Mouse (Mus musculus) liver, embryonic 14.5 days (tissue): Measurements from ENCODE around the gene Proca1. TPM values are rescaled to one million over a fixed set of nuclear protein-coding genes. Genes with fewer than 3 reads are reported as not detected.

Source experiments
- ATAC-seq: fragments of 200-750 bp; cut with Nextera tagmentation; 2 replicates; pipeline ENCODE4 v1.8.0; 2017; ENCODE audit warnings: moderate number of reproducible peaks, mild to moderate bottlenecking, moderate library complexity; ENCODE audit not compliant: insufficient read depth
- DNase-seq, 3 experiments: peaks; one replicate each; pipeline ENCODE4 v3.0.0-alpha.2; 2012 to 2013; ENCODE audit warnings: low read depth in 3 of 3, low spot score in 3 of 3
- H3K27ac ChIP-seq: fragments of 300-500 bp; sonication (generic); 2 replicates; pipeline ENCODE4 v1.5.1; 2014; ENCODE audit warnings: moderate library complexity, mild to moderate bottlenecking, control low read depth, inconsistent platforms
- H3K27me3 ChIP-seq: fragments of 300-500 bp; sonication (generic); 2 replicates; pipeline ENCODE4 v1.6.1; 2014; ENCODE audit warnings: mild to moderate bottlenecking, low read length, moderate library complexity; ENCODE audit not compliant: control insufficient read depth, insufficient read depth
- H3K36me3 ChIP-seq: fragments of 300-500 bp; sonication (generic); replicated peaks from 2 replicates; pipeline ENCODE4 v1.6.1; 2014; ENCODE audit warnings: low read depth; ENCODE audit not compliant: control insufficient read depth, insufficient read depth
- H3K4me1 ChIP-seq, 2 experiments: fragments of 200-500 bp in 1 of 2; fragments of 300-500 bp in 1 of 2; sonication (generic) in 1 of 2; replicated peaks; 2 replicates each; pipeline ENCODE4 v1.6.1; 2012 to 2014; ENCODE audit warnings: antibody characterized with exemption in 1 of 2, inconsistent platforms in 1 of 2, low read length in 1 of 2; ENCODE audit not compliant: control insufficient read depth in 2 of 2, insufficient read depth in 2 of 2
- H3K4me2 ChIP-seq: fragments of 300-500 bp; sonication (generic); 2 replicates; pipeline ENCODE4 v1.6.1; 2014; ENCODE audit warnings: low read depth, mild to moderate bottlenecking, control low read depth, moderate library complexity
- H3K4me3 ChIP-seq, 2 experiments: fragments of 200-500 bp in 1 of 2; fragments of 300-500 bp in 1 of 2; sonication (generic) in 1 of 2; 2 replicates each; pipeline ENCODE4 v1.5.1; 2012 to 2014; ENCODE audit warnings: low read depth in 2 of 2, low read length in 2 of 2, mild to moderate bottlenecking in 2 of 2, control low read depth in 1 of 2, inconsistent platforms in 1 of 2, moderate library complexity in 1 of 2; ENCODE audit not compliant: insufficient read depth in 1 of 2
- H3K9ac ChIP-seq: fragments of 300-500 bp; sonication (generic); replicated peaks from 2 replicates; pipeline ENCODE4 v1.6.1; 2014; ENCODE audit warnings: mild to moderate bottlenecking, control low read depth, moderate library complexity
- H3K9me3 ChIP-seq: fragments of 300-500 bp; sonication (generic); 2 replicates; pipeline ENCODE4 v1.6.1; 2016; ENCODE audit warnings: low read length, mixed read lengths; ENCODE audit not compliant: control insufficient read depth
- CTCF ChIP-seq: IDR thresholded peaks from 2 replicates; pipeline ENCODE4 v1.5.1; 2016; ENCODE audit warnings: antibody characterized with exemption, low read depth, control low read depth
- EP300 ChIP-seq: IDR thresholded peaks from 2 replicates; pipeline ENCODE4 v1.6.1; 2016; ENCODE audit warnings: antibody characterized with exemption, low read depth
- WGBS: fragments of 180-500 bp; shearing (Covaris S2); extraction: QIAGEN DNeasy Blood & Tissue Kit; methylation state at CpG from one replicate; pipeline ENCODE4 v1.1.7; 2014; ENCODE audit not compliant: insufficient replicate concordance; 5-methylcytosine and 5-hydroxymethylcytosine counted together
- polyA plus RNA-seq, 2 experiments: library from polyadenylated mRNA; depleted of rRNA in 1 of 2; stranded (reverse) in 1 of 2; unstranded in 1 of 2; fragments of >200 nt; fragmentation: Nextera tagmentation in 1 of 2; extraction: Ambion mirVana in 1 of 2; gene quantifications; 2 replicates each; pipeline versions ENCODE4 v1.2.1 to v1.2.3; 2012 to 2014

Gene Proca1
- polyA plus RNA-seq, 2 experiments: 0.16 to 0.23 TPM

GRCm38 (mm10) chr11:78180081-78180761, 13.0 kb upstream of the Proca1 start:
- H3K9ac ChIP-seq: peak overlapping the region; percentile 99
- peaks cover 16 to 28% of the 10 kb centered on the region in 2 experiments for H3K4me1 ChIP-seq
- TF ChIP-seq EP300 (no peak), CTCF (no peak)
- peak overlapping the region; percentile 96 for H3K27ac ChIP-seq
- H3K4me2 ChIP-seq: peak overlapping the region; percentile 99
- ATAC-seq (no peak), DNase-seq (no peak)
- peaks cover 34% of the 10 kb centered on the region for H3K36me3 ChIP-seq
- no peaks in the 10 kb centered on the region for H3K9me3 ChIP-seq
- WGBS: 27% methylated on average over 6 of the region's 6 CpGs
- H3K4me3 ChIP-seq: peak overlapping the region; percentile 85 to 86
- H3K27me3 ChIP-seq: no peaks in the 10 kb centered on the region

- H3K4me2 ChIP-seq: peak overlapping the region; percentile 99
- peaks cover 4% of the 10 kb centered on the region; the same call in 1 of the 2 replicates for H3K27me3 ChIP-seq
- WGBS: 23% methylated on average over 2 of the region's 2 CpGs
- no peak for DNase-seq
- H3K9me3 ChIP-seq: no peaks in the 10 kb centered on the region
- peak overlapping the region; percentile 94 for H3K9ac ChIP-seq
- H3K4me1 ChIP-seq: peaks cover 13 to 21% of the 10 kb centered on the region in 2 experiments
- TF ChIP-seq EP300 (no peak), CTCF (no peak)
- H3K36me3 ChIP-seq: peaks cover 34% of the 10 kb centered on the region
- peak overlapping the region; percentile 86 to 99 for H3K4me3 ChIP-seq
- no peak for ATAC-seq
- H3K27ac ChIP-seq: peak overlapping the region; percentile 69
Observed at GRCm38 (mm10) chr11:78181830-78182357, 11.3 kb upstream of the Proca1 start.

- TF ChIP-seq EP300 (no peak), CTCF (no peak)
Observed at GRCm38 (mm10) chr11:78182450-78182849, 10.7 kb upstream of the Proca1 start.

GRCm38 (mm10) chr11:78182961-78183844, 10.0 kb upstream of the Proca1 start, which contains the start of gene Rpl23a:
Rpl23a (minus strand) TSS chr11:78183584.
- Histone ChIP-seq H3K27ac (peak within 1 kb of the TSS; percentile 69), H3K4me1 (peaks cover 13 to 21% of the 10 kb centered on the region in 2 experiments), H3K36me3 (peaks cover 34% of the 10 kb centered on the region), H3K4me3 (peak within 1 kb of the TSS; percentile 86 to 99), H3K9ac (peak within 1 kb of the TSS; percentile 94), H3K9me3 (no peaks in the 10 kb centered on the region), H3K27me3 (peaks cover 17% of the 10 kb centered on the region), H3K4me2 (peak within 1 kb of the TSS; percentile 99)
- DNase-seq (peak; percentile 89 to 93 (median 93)), ATAC-seq (peak; percentile 74)
- under 1% methylated on average over 38 of the region's 38 CpGs for WGBS
- TF ChIP-seq EP300 (peak; percentile 48; the same call in 1 of the 2 replicates), CTCF (peak; percentile 55)

More at GRCm38 (mm10) chr11:78182450-78182849, 10.7 kb upstream of the Proca1 start:
- Histone ChIP-seq H3K4me1 (peaks cover 13 to 21% of the 10 kb centered on the region in 2 experiments), H3K36me3 (peaks cover 34% of the 10 kb centered on the region), H3K27ac (peak overlapping the region; percentile 69), H3K4me3 (peak overlapping the region; percentile 86 to 99), H3K9me3 (no peaks in the 10 kb centered on the region), H3K27me3 (peaks cover 9% of the 10 kb centered on the region), H3K4me2 (peak overlapping the region; percentile 99), H3K9ac (peak overlapping the region; percentile 94)
- DNase-seq: no peak
- WGBS: under 1% methylated on average over 7 of the region's 7 CpGs
- ATAC-seq: no peak
